Mouse (Mus musculus) adrenal gland, postnatal 36 days (tissue): ENCODE results near the gene St3gal4. TPM values are rescaled to one million over a fixed set of nuclear protein-coding genes. Genes with fewer than 3 reads are reported as not detected.

ENCODE experiments used
- DNase-seq, 2 experiments: peaks; one replicate each; pipeline ENCODE4 v3.0.0; 2021; ENCODE audit warnings: mixed read lengths in 1 of 2
- total RNA-seq, 2 experiments: library from RNA; stranded (reverse); gene quantifications; 2 replicates each; pipeline ENCODE4 v1.2.3; 2021

St3gal4 gene
- total RNA-seq, 2 experiments from 2014 or later = 28.6 to 48.4 TPM

- no peak for DNase-seq
Measured at GRCm38 (mm10) chr9:35004113-35004512, 115.0 kb downstream of the St3gal4 start.

GRCm38 (mm10) chr9:34997880-34998865, 120.9 kb downstream of the St3gal4 start:
- DNase-seq = no peak

Other genes starting within 250 kb of the St3gal4 start
- gene Dcps, start 56.8 kb upstream of the St3gal4 start, total RNA-seq = 10 to 100 TPM; 20.0 to 29.3 TPM
- 100 to 1,000 TPM; 166 to 172 TPM for gene Srpr, start 80.9 kb upstream of the St3gal4 start, total RNA-seq
- gene Tirap, start 81.0 kb upstream of the St3gal4 start, total RNA-seq = 1 to 10 TPM; 5.6 to 6.5 TPM
- gene Foxred1, start 91.8 kb upstream of the St3gal4 start, total RNA-seq = 10 to 100 TPM; 50.7 to 54.4 TPM
- gene Fam118b, start 148.5 kb upstream of the St3gal4 start, total RNA-seq = 10 to 100 TPM; 11.4 to 14.0 TPM
- 10 to 100 TPM; 17.7 to 19.0 TPM for gene Rpusd4, start 148.6 kb upstream of the St3gal4 start, total RNA-seq